Mouse (Mus musculus): ENCODE results near the gene Aste1. TPM values are rescaled to one million over a fixed set of nuclear protein-coding genes. Genes with fewer than 3 reads are reported as not detected.

The Aste1 gene
- 6.1 and 7.3 TPM in 2 replicates for polyA plus RNA-seq (2012; rRNA removed)

GRCm38 (mm10) chr9:105395218-105395627 is at the start of gene Aste1, which contains the start of gene Nek11:
Gene Aste1, plus strand, starts transcription at chr9:105395392.
Gene Nek11, minus strand, starts transcription at chr9:105395524.
- H3K36me3 ChIP-seq (ENCODE audit: control insufficient read depth, insufficient read depth, low read length) = peaks cover 5% of the 10 kb centered on the region
- peak; percentile 97 for DNase-seq
- TF ChIP-seq CTCF (conservative IDR thresholded peaks at IDR 0.05; ENCODE audit: insufficient read depth, insufficient read length, low read depth, low read length) = no peak
- no peak for TF ChIP-seq POLR2A (IDR thresholded peaks at IDR 0.05; ENCODE audit: low read depth, low read length)
- H3K27ac ChIP-seq (ENCODE audit: insufficient read depth, low read depth, low read length) = peak within 1 kb of the TSS; percentile 92
- peaks cover 4% of the 10 kb centered on the region; the same call in 1 of the 2 replicates for H3K4me1 ChIP-seq (ENCODE audit: control insufficient read depth, insufficient read depth, low read length)
- no peaks in the 10 kb centered on the region for H3K27me3 ChIP-seq (replicated peaks; ENCODE audit: control insufficient read depth, insufficient read depth, low read length)
- under 1% methylated on average over 44 of the region's 44 CpGs for WGBS
- peak within 1 kb of the TSS; percentile 58 for H3K4me3 ChIP-seq (ENCODE audit: insufficient read depth, low read depth, low read length)

- Histone ChIP-seq H3K27ac (ENCODE audit: insufficient read depth, low read depth, low read length) (no peak overlapping the region), H3K27me3 (replicated peaks; ENCODE audit: control insufficient read depth, insufficient read depth, low read length) (no peaks in the 10 kb centered on the region), H3K36me3 (ENCODE audit: control insufficient read depth, insufficient read depth, low read length) (no peaks in the 10 kb centered on the region), H3K4me3 (ENCODE audit: insufficient read depth, low read depth, low read length) (no peak overlapping the region), H3K4me1 (ENCODE audit: control insufficient read depth, insufficient read depth, low read length) (no peaks in the 10 kb centered on the region)
- TF ChIP-seq CTCF (conservative IDR thresholded peaks at IDR 0.05; ENCODE audit: insufficient read depth, insufficient read length, low read depth, low read length) (no peak), POLR2A (IDR thresholded peaks at IDR 0.05; ENCODE audit: low read depth, low read length) (no peak)
- no peak for DNase-seq
- WGBS = 77% methylated on average over 10 of the region's 10 CpGs
Observed at GRCm38 (mm10) chr9:105348242-105349031, 46.8 kb upstream of the Aste1 start.

GRCm38 (mm10) chr9:105349034-105349433 is 46.2 kb upstream of the Aste1 start:
- TF ChIP-seq CTCF (conservative IDR thresholded peaks at IDR 0.05; ENCODE audit: insufficient read depth, insufficient read length, low read depth, low read length) (no peak), POLR2A (IDR thresholded peaks at IDR 0.05; ENCODE audit: low read depth, low read length) (no peak)
- no peaks in the 10 kb centered on the region for H3K36me3 ChIP-seq (ENCODE audit: control insufficient read depth, insufficient read depth, low read length)
- no peaks in the 10 kb centered on the region for H3K4me1 ChIP-seq (ENCODE audit: control insufficient read depth, insufficient read depth, low read length)
- no peaks in the 10 kb centered on the region for H3K27me3 ChIP-seq (replicated peaks; ENCODE audit: control insufficient read depth, insufficient read depth, low read length)
- H3K4me3 ChIP-seq (ENCODE audit: insufficient read depth, low read depth, low read length) = no peak overlapping the region
- no peak overlapping the region for H3K27ac ChIP-seq (ENCODE audit: insufficient read depth, low read depth, low read length)
- no peak for DNase-seq
- WGBS = 63% methylated on average over 5 of the region's 5 CpGs

- WGBS = 79% methylated on average over 2 of the region's 2 CpGs
- TF ChIP-seq POLR2A (IDR thresholded peaks at IDR 0.05; ENCODE audit: low read depth, low read length) (no peak), CTCF (conservative IDR thresholded peaks at IDR 0.05; ENCODE audit: insufficient read depth, insufficient read length, low read depth, low read length) (no peak)
- no peak overlapping the region for H3K27ac ChIP-seq (ENCODE audit: insufficient read depth, low read depth, low read length)
Observed at GRCm38 (mm10) chr9:105362181-105362580, 33.0 kb upstream of the Aste1 start.

GRCm38 (mm10) chr9:105363520-105364231 is 31.5 kb upstream of the Aste1 start:
- H3K36me3 ChIP-seq (ENCODE audit: control insufficient read depth, insufficient read depth, low read length) = no peaks in the 10 kb centered on the region
- H3K27ac ChIP-seq (ENCODE audit: insufficient read depth, low read depth, low read length) = no peak overlapping the region
- no peaks in the 10 kb centered on the region for H3K4me1 ChIP-seq (ENCODE audit: control insufficient read depth, insufficient read depth, low read length)
- DNase-seq = no peak
- H3K4me3 ChIP-seq (ENCODE audit: insufficient read depth, low read depth, low read length) = no peak overlapping the region
- TF ChIP-seq POLR2A (IDR thresholded peaks at IDR 0.05; ENCODE audit: low read depth, low read length) (no peak), CTCF (conservative IDR thresholded peaks at IDR 0.05; ENCODE audit: insufficient read depth, insufficient read length, low read depth, low read length) (no peak)
- 84% methylated on average over 5 of the region's 5 CpGs for WGBS
- H3K27me3 ChIP-seq (replicated peaks; ENCODE audit: control insufficient read depth, insufficient read depth, low read length) = no peaks in the 10 kb centered on the region

More at GRCm38 (mm10) chr9:105362181-105362580, 33.0 kb upstream of the Aste1 start:
- no peak overlapping the region for H3K4me3 ChIP-seq (ENCODE audit: insufficient read depth, low read depth, low read length)
- no peaks in the 10 kb centered on the region for H3K4me1 ChIP-seq (ENCODE audit: control insufficient read depth, insufficient read depth, low read length)
- H3K27me3 ChIP-seq (replicated peaks; ENCODE audit: control insufficient read depth, insufficient read depth, low read length) = no peaks in the 10 kb centered on the region
- H3K36me3 ChIP-seq (ENCODE audit: control insufficient read depth, insufficient read depth, low read length) = no peaks in the 10 kb centered on the region
- DNase-seq = no peak

- Histone ChIP-seq H3K4me1 (ENCODE audit: control insufficient read depth, insufficient read depth, low read length) (no peaks in the 10 kb centered on the region), H3K27ac (ENCODE audit: insufficient read depth, low read depth, low read length) (no peak overlapping the region), H3K27me3 (replicated peaks; ENCODE audit: control insufficient read depth, insufficient read depth, low read length) (no peaks in the 10 kb centered on the region), H3K36me3 (ENCODE audit: control insufficient read depth, insufficient read depth, low read length) (no peaks in the 10 kb centered on the region), H3K4me3 (ENCODE audit: insufficient read depth, low read depth, low read length) (no peak overlapping the region)
- no peak for TF ChIP-seq POLR2A (IDR thresholded peaks at IDR 0.05; ENCODE audit: low read depth, low read length)
- TF ChIP-seq CTCF (conservative IDR thresholded peaks at IDR 0.05; ENCODE audit: insufficient read depth, insufficient read length, low read depth, low read length) = no peak
- 88% methylated on average over 4 of the region's 4 CpGs for WGBS
- DNase-seq = no peak
Observed at GRCm38 (mm10) chr9:105366199-105366598, 29.0 kb upstream of the Aste1 start.

GRCm38 (mm10) chr9:105368605-105369004 is 26.6 kb upstream of the Aste1 start:
- Histone ChIP-seq H3K27ac (ENCODE audit: insufficient read depth, low read depth, low read length) (no peak overlapping the region), H3K4me3 (ENCODE audit: insufficient read depth, low read depth, low read length) (no peak overlapping the region), H3K4me1 (ENCODE audit: control insufficient read depth, insufficient read depth, low read length) (no peaks in the 10 kb centered on the region), H3K27me3 (replicated peaks; ENCODE audit: control insufficient read depth, insufficient read depth, low read length) (no peaks in the 10 kb centered on the region), H3K36me3 (ENCODE audit: control insufficient read depth, insufficient read depth, low read length) (no peaks in the 10 kb centered on the region)
- WGBS = 82% methylated on average over 3 of the region's 3 CpGs
- no peak for DNase-seq
- no peak for TF ChIP-seq CTCF (conservative IDR thresholded peaks at IDR 0.05; ENCODE audit: insufficient read depth, insufficient read length, low read depth, low read length)
- TF ChIP-seq POLR2A (IDR thresholded peaks at IDR 0.05; ENCODE audit: low read depth, low read length) = no peak

All from kidney, adult 2 months (tissue).